Mouse (Mus musculus) neural tube, embryonic 14.5 days (tissue): Measurements from ENCODE around the gene Hdac11. TPM values are rescaled to one million over a fixed set of nuclear protein-coding genes. Genes with fewer than 3 reads are reported as not detected.
A peak's percentile ranks its signal among the peaks of the same experiment; 100 is the strongest.

Experiments used
- ATAC-seq: fragments of 200-750 bp; cut with Nextera tagmentation; 2 replicates; pipeline ENCODE4 v1.8.0; 2017; ENCODE audit warnings: low read depth, mild to moderate bottlenecking, moderate TSS enrichment, moderate library complexity
- H3K27ac ChIP-seq: fragments of 300-500 bp; sonication (generic); 2 replicates; pipeline ENCODE4 v1.5.1; 2014; ENCODE audit warnings: low read depth, mild to moderate bottlenecking, control low read depth, low read length, moderate library complexity, mixed read lengths
- H3K27me3 ChIP-seq: fragments of 300-500 bp; sonication (generic); 2 replicates; pipeline ENCODE4 v1.6.1; 2014; ENCODE audit warnings: low read length; ENCODE audit not compliant: control insufficient read depth, insufficient read depth
- H3K36me3 ChIP-seq: fragments of 300-500 bp; sonication (generic); 2 replicates; pipeline ENCODE4 v1.6.1; 2014; ENCODE audit warnings: low read length, mixed read lengths; ENCODE audit not compliant: control insufficient read depth, insufficient read depth
- H3K4me1 ChIP-seq: fragments of 300-500 bp; sonication (generic); 2 replicates; pipeline ENCODE4 v1.6.1; 2014; ENCODE audit warnings: low read length; ENCODE audit not compliant: control insufficient read depth, insufficient read depth
- H3K4me2 ChIP-seq: fragments of 300-500 bp; sonication (generic); 2 replicates; pipeline ENCODE4 v1.6.1; 2014; ENCODE audit warnings: mild to moderate bottlenecking, low read depth, low read length, control low read depth
- H3K4me3 ChIP-seq: fragments of 300-500 bp; sonication (generic); 2 replicates; pipeline ENCODE4 v1.5.1; 2014; ENCODE audit warnings: low read depth, low read length, control low read depth, mixed read lengths
- H3K9ac ChIP-seq: fragments of 300-500 bp; sonication (generic); replicated peaks from 2 replicates; pipeline ENCODE4 v1.6.1; 2014; ENCODE audit warnings: low read depth, mild to moderate bottlenecking, control low read depth, low read length, mixed read lengths
- H3K9me3 ChIP-seq: fragments of 300-500 bp; sonication (generic); 2 replicates; pipeline ENCODE4 v1.6.1; 2016; ENCODE audit warnings: low read length; ENCODE audit not compliant: control insufficient read depth
- WGBS: fragments of 180-500 bp; shearing (Covaris S2); extraction: QIAGEN DNeasy Blood & Tissue Kit; methylation state at CpG from one replicate; pipeline ENCODE4 v1.1.7; 2014; 5-methylcytosine and 5-hydroxymethylcytosine counted together
- polyA plus RNA-seq: library from polyadenylated mRNA; unstranded; fragments of >200 nt; fragmentation: Nextera tagmentation; extraction: Ambion mirVana; gene quantifications from 2 replicates; pipeline ENCODE4 v1.2.1, GENCODE M21; 2014

The Hdac11 gene
- polyA plus RNA-seq, 1 experiment from 2014 or later, result 50.0 TPM

DNA sequence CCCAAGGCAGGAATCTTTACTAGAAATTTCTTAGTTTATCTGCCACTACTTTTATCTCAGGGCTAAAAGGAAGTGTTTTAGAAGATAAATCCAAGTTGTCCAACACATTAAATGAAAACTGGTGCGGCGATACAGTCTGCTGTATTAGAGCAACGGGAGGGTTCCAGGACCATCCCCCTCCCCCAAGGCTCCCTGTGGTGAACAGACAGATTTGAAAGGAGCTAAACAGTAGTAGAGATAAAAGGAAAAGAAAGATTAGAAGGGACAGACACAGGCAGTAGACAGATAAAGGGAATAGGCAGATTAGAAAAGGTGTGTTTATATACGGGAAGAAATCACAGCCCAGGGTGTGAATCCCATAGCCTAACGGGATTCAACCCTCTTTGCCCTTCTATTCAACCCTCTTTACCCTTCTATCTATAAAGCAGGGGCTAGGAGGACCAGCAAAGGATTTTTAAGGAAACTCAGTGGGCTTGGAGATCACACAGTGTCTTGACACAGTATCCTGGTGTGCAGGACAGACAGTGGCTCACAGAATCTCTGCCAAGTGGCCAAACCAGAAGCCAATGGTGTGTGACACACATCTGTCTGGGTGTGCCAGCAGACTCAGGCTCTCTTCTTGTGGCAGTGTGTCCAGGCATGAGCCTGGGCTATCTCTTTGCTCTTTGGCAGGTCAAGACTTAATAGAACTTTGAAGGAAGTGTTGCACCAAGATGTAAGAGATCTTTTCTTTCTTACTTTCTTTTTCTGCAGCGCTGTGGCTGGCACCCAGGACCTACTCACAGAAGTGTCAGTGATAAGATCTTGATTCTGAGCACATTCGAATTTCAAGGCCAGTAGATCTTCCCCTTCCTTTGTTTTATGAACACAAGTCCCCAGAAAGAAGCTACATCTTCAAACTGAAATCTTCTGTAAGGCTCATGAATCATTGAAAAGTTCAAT, 31.9 kb upstream of the Hdac11 start:
- WGBS, result 58% methylated on average over 7 of the region's 7 CpGs
- no peak overlapping the region for H3K9ac ChIP-seq
- no peaks in the 10 kb centered on the region for H3K27me3 ChIP-seq
- H3K9me3 ChIP-seq, result no peaks in the 10 kb centered on the region
- H3K4me2 ChIP-seq, result no peak overlapping the region
- no peaks in the 10 kb centered on the region for H3K4me1 ChIP-seq
- H3K27ac ChIP-seq, result no peak overlapping the region
- H3K4me3 ChIP-seq, result no peak overlapping the region
- no peaks in the 10 kb centered on the region for H3K36me3 ChIP-seq
- ATAC-seq, result no peak

GRCm38 (mm10) chr6:91125228-91125585, 31.3 kb upstream of the Hdac11 start:
- Histone ChIP-seq H3K9me3 (no peaks in the 10 kb centered on the region), H3K4me3 (no peak overlapping the region), H3K27ac (no peak overlapping the region), H3K27me3 (no peaks in the 10 kb centered on the region), H3K4me1 (no peaks in the 10 kb centered on the region), H3K36me3 (no peaks in the 10 kb centered on the region), H3K9ac (no peak overlapping the region), H3K4me2 (no peak overlapping the region)
- no peak for ATAC-seq
- 91% methylated on average over 2 of the region's 2 CpGs for WGBS

GRCm38 (mm10) chr6:91128996-91129395, 27.5 kb upstream of the Hdac11 start:
- ATAC-seq, result no peak
- Histone ChIP-seq H3K9me3 (no peaks in the 10 kb centered on the region), H3K4me2 (no peak overlapping the region), H3K9ac (no peak overlapping the region), H3K4me3 (no peak overlapping the region), H3K4me1 (no peaks in the 10 kb centered on the region), H3K27me3 (no peaks in the 10 kb centered on the region), H3K27ac (no peak overlapping the region), H3K36me3 (no peaks in the 10 kb centered on the region)
- WGBS, result 48% methylated on average over 4 of the region's 4 CpGs

DNA sequence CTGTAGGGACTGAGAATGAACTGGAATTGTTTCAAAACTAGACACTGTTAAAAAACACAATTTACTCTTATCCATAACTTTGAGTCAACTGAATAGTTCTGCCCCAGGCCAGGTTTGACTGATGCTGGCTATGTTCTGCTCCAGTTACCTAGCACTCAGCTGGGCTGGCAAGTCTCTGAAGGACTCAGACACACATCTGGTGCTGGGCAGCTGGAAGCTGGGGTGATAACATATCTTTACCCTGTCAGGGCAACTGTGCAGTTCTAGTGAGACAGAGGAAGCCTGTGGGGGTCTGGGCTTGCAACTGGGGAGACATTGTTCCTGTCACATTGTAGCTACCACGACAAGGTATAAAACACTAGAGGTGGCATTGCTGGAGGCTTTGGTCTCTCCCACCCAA, 25.6 kb upstream of the Hdac11 start:
- Histone ChIP-seq H3K36me3 (no peaks in the 10 kb centered on the region), H3K4me3 (no peak overlapping the region), H3K4me2 (no peak overlapping the region), H3K4me1 (no peaks in the 10 kb centered on the region), H3K9me3 (no peaks in the 10 kb centered on the region), H3K27ac (no peak overlapping the region), H3K27me3 (no peaks in the 10 kb centered on the region), H3K9ac (no peak overlapping the region)
- ATAC-seq, result no peak
- 67% methylated on average over 1 of the region's 1 CpGs for WGBS

GRCm38 (mm10) chr6:91137343-91137956, 19.0 kb upstream of the Hdac11 start:
- Histone ChIP-seq H3K4me2 (no peak overlapping the region), H3K4me1 (no peaks in the 10 kb centered on the region), H3K9me3 (no peaks in the 10 kb centered on the region), H3K27ac (no peak overlapping the region), H3K27me3 (no peaks in the 10 kb centered on the region), H3K4me3 (no peak overlapping the region), H3K36me3 (no peaks in the 10 kb centered on the region), H3K9ac (no peak overlapping the region)
- 80% methylated on average over 10 of the region's 10 CpGs for WGBS
- ATAC-seq, result no peak

- no peak overlapping the region for H3K4me3 ChIP-seq
- H3K4me1 ChIP-seq, result no peaks in the 10 kb centered on the region
- no peak overlapping the region for H3K27ac ChIP-seq
- no peaks in the 10 kb centered on the region for H3K9me3 ChIP-seq
- 28% methylated on average over 4 of the region's 4 CpGs for WGBS
- ATAC-seq, result peak; percentile 41; the same call in 1 of the 2 replicates
- no peaks in the 10 kb centered on the region for H3K36me3 ChIP-seq
- H3K9ac ChIP-seq, result no peak overlapping the region
- no peak overlapping the region for H3K4me2 ChIP-seq
- H3K27me3 ChIP-seq, result no peaks in the 10 kb centered on the region
These were observed 16.6 kb upstream of the Hdac11 start for GRCm38 (mm10) chr6:91139846-91140245.

GRCm38 (mm10) chr6:91145056-91145455, 11.4 kb upstream of the Hdac11 start:
- no peak for ATAC-seq
- no peak overlapping the region for H3K9ac ChIP-seq
- no peaks in the 10 kb centered on the region for H3K27me3 ChIP-seq
- H3K4me3 ChIP-seq, result no peak overlapping the region
- H3K36me3 ChIP-seq, result no peaks in the 10 kb centered on the region
- 73% methylated on average over 3 of the region's 3 CpGs for WGBS
- H3K4me1 ChIP-seq, result peaks cover 16% of the 10 kb centered on the region; the same call in 1 of the 2 replicates
- H3K27ac ChIP-seq, result no peak overlapping the region; the same call in 1 of the 2 replicates
- H3K4me2 ChIP-seq, result no peak overlapping the region
- no peaks in the 10 kb centered on the region for H3K9me3 ChIP-seq

DNA sequence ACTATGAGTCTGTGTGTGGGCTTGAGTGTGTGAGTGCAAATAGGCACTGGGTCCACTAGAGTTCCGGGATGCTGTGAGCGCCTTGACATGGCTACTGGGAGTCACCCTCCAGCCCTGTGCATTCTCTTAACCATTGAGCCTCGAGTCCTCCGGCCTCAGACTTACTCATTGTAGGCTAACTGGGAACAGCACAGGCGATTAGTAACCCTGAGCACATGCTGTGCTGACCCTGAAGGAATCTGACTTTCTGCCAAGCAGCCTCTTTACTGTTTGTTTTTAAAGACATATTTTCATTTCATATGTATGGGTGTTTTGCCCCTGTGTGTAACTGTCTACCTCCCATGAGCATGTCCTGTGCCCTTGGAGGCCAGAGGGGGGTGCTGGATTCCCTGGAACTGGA, 10.9 kb upstream of the Hdac11 start:
- no peaks in the 10 kb centered on the region for H3K36me3 ChIP-seq
- peak overlapping the region; percentile 84 for H3K27ac ChIP-seq
- H3K4me1 ChIP-seq, result peaks cover 16% of the 10 kb centered on the region; the same call in 1 of the 2 replicates
- WGBS, result 71% methylated on average over 5 of the region's 5 CpGs
- no peak overlapping the region for H3K4me2 ChIP-seq
- H3K27me3 ChIP-seq, result no peaks in the 10 kb centered on the region
- no peak for ATAC-seq
- H3K9me3 ChIP-seq, result no peaks in the 10 kb centered on the region
- no peak overlapping the region for H3K9ac ChIP-seq
- no peak overlapping the region for H3K4me3 ChIP-seq
